Comparison of ENCODE assay signal across 6 mouse cellular contexts in genomic region chr13:85143361-85143760, GRCm38 (mm10). TPM values are rescaled to one million over a fixed set of nuclear protein-coding genes. Genes with fewer than 3 reads are reported as not detected.
DNase-seq lines count a peak whose midpoint lies in the region; TF ChIP-seq lines count a peak whose summit lies in the region.
"Not testable (repeated sequence)": the region's sequence is repeated elsewhere in the genome, so short reads cannot be mapped to it uniquely, and the experiment has no call there.

No protein-coding gene starts in this region.

- TF ChIP-seq POLR2A in ES-Bruce4 (IDR thresholded peaks at IDR 0.05; ENCODE audit: insufficient read depth, low read length), result not testable (repeated sequence)

- DNase-seq in ES-CJ7 (ENCODE audit: low read depth, low spot score) (peak; percentile 60), R1 (ENCODE audit: low read depth, low spot score) (peak; percentile 79), ZHBTc4 (ENCODE audit: low read depth, low spot score) (peak; percentile 65)
- DNase-seq in ES-E14 (ENCODE audit: low read depth, low spot score), result not testable (repeated sequence)

- peak overlapping the region; percentile 54 for H3K9ac ChIP-seq in ES-Bruce4 (ENCODE audit: low read depth, poor library complexity, severe bottlenecking)
- H3K9ac ChIP-seq in ES-E14 (ENCODE audit: insufficient read depth, low read depth, low read length, poor library complexity, severe bottlenecking), result peak overlapping the region; percentile 57

- in situ Hi-C loops in ES-E14 (cut with MboI; ENCODE audit: low sequenced_read_pairs in 2 of 2, unreplicated experiment in 2 of 2), result not testable (repeated sequence)

- H3K4me3 ChIP-seq in E14TG2a.4 (replicated peaks; ENCODE audit: low read length), result peak overlapping the region; percentile 77
- H3K4me3 ChIP-seq in ES-Bruce4 (ENCODE audit: low read depth, low read length), result peak overlapping the region; percentile 76
- H3K4me3 ChIP-seq in ES-E14 (ENCODE audit: insufficient read depth in 1 of 2, low read depth in 1 of 2, low read length in 2 of 2, poor library complexity in 1 of 2, severe bottlenecking in 1 of 2), result peak overlapping the region; percentile 67

- not testable (repeated sequence) for TF ChIP-seq EP300 in ES-Bruce4 (IDR thresholded peaks at IDR 0.05; ENCODE audit: insufficient read depth, low read depth, low read length)

- not testable (repeated sequence) for H3K27me3 ChIP-seq in E14TG2a.4 (ENCODE audit: insufficient read depth, low read length); ES-Bruce4 (ENCODE audit: control insufficient read depth, insufficient read depth, low read length, poor library complexity, severe bottlenecking)

- not testable (repeated sequence) for TF ChIP-seq CTCF in E14TG2a.4 (conservative IDR thresholded peaks at IDR 0.05; ENCODE audit: low read length); ES-Bruce4 (IDR thresholded peaks at IDR 0.05; ENCODE audit: low read depth, low read length)

- H3K4me1 ChIP-seq in E14TG2a.4 (replicated peaks; ENCODE audit: low read depth, low read length), result peaks cover 18% of the 10 kb centered on the region
- H3K4me1 ChIP-seq in ES-Bruce4 (ENCODE audit: control insufficient read depth, insufficient read depth, low read length); ES-E14 (ENCODE audit: control insufficient read depth in 2 of 2, insufficient read depth in 2 of 2, low read length in 2 of 2, poor library complexity in 1 of 2): not testable (repeated sequence)

- not testable (repeated sequence) for H3K27ac ChIP-seq in ES-Bruce4 (ENCODE audit: insufficient read depth, low read length)
- peak overlapping the region; percentile 60 for H3K27ac ChIP-seq in ES-E14 (ENCODE audit: insufficient read depth, low read depth, low read length, poor library complexity, severe bottlenecking)

- not testable (repeated sequence) for H3K36me3 ChIP-seq in E14TG2a.4 (ENCODE audit: insufficient read depth, low read length); ES-Bruce4 (ENCODE audit: control insufficient read depth, insufficient read depth, low read length, poor library complexity, severe bottlenecking); ES-E14 (ENCODE audit: control insufficient read depth, insufficient read depth, low read length, poor library complexity, severe bottlenecking)

- H3K9me3 ChIP-seq in E14TG2a.4 (ENCODE audit: low read length); ES-Bruce4 (replicated peaks; ENCODE audit: control insufficient read depth, insufficient read depth, low read length, poor library complexity, severe bottlenecking); ES-E14 (ENCODE audit: control insufficient read depth, insufficient read depth, low read depth, low read length): not testable (repeated sequence)

RNA-seq across cellular contexts. Expression of gene Ccnh, which starts 45.8 kb away (rescaled TPM):
- 88.6 and 99.4 TPM in 2 replicates for polyA plus RNA-seq in ES-Bruce4 (2011; ENCODE audit: insufficient read depth, insufficient read length, low read depth, missing spikeins)
- 46.2 and 46.6 TPM in 2 replicates for total RNA-seq in ES-E14 (2012; rRNA removed)
